Mouse (Mus musculus) ES-Bruce4 (cell line): ENCODE measurements around the gene Egfr. TPM values are rescaled to one million over a fixed set of nuclear protein-coding genes. Genes with fewer than 3 reads are reported as not detected.

Source experiments
- H3K27ac ChIP-seq: 2 replicates; pipeline ENCODE4 v1.5.1; 2012; ENCODE audit warnings: low read length, inconsistent platforms; ENCODE audit not compliant: insufficient read depth
- H3K27me3 ChIP-seq: 2 replicates; pipeline ENCODE4 v1.6.1; 2012; ENCODE audit warnings: mild to moderate bottlenecking, low read length, inconsistent platforms; ENCODE audit not compliant: control insufficient read depth, poor library complexity, insufficient read depth, severe bottlenecking
- H3K36me3 ChIP-seq: 2 replicates; pipeline ENCODE4 v1.6.1; 2012; ENCODE audit warnings: inconsistent platforms, mild to moderate bottlenecking, low read length, moderate library complexity; ENCODE audit not compliant: control insufficient read depth, poor library complexity, insufficient read depth, severe bottlenecking
- H3K4me1 ChIP-seq: one replicate; pipeline ENCODE4 v1.8.1; 2011; ENCODE audit warnings: low read length; ENCODE audit not compliant: control insufficient read depth, insufficient read depth
- H3K4me3 ChIP-seq: 2 replicates; pipeline ENCODE4 v1.5.1; 2011; ENCODE audit warnings: low read depth, mild to moderate bottlenecking, low read length
- H3K9ac ChIP-seq: 2 replicates; pipeline ENCODE4 v1.6.1; 2012; ENCODE audit warnings: low read depth, mild to moderate bottlenecking, inconsistent platforms; ENCODE audit not compliant: poor library complexity, severe bottlenecking
- H3K9me3 ChIP-seq: replicated peaks from 2 replicates; pipeline ENCODE4 v1.6.1; 2012; ENCODE audit warnings: mild to moderate bottlenecking, low read length, inconsistent platforms; ENCODE audit not compliant: control insufficient read depth, poor library complexity, insufficient read depth, severe bottlenecking
- CTCF ChIP-seq: IDR thresholded peaks from one replicate; pipeline ENCODE4 v1.8.1; 2011; ENCODE audit warnings: low read depth, low read length
- EP300 ChIP-seq: IDR thresholded peaks from 2 replicates; pipeline ENCODE4 v1.6.1; 2011; ENCODE audit warnings: low read depth, low read length; ENCODE audit not compliant: insufficient read depth
- POLR2A ChIP-seq: IDR thresholded peaks from one replicate; pipeline ENCODE4 v1.8.1; 2011; ENCODE audit warnings: low read length; ENCODE audit not compliant: insufficient read depth
- polyA plus RNA-seq: library from polyadenylated mRNA; stranded (reverse); fragments of >200 nt; gene quantifications from 2 replicates; pipeline ENCODE4 v1.2.4, GENCODE M21; 2011; ENCODE audit warnings: low read depth; ENCODE audit not compliant: missing spikeins, insufficient read depth, insufficient read length

Egfr gene
- polyA plus RNA-seq, result 13.1 and 18.8 TPM in 2 replicates

GRCm38 (mm10) chr11:16752007-16752348 is at the start of gene Egfr:
Egfr (plus strand) TSS chr11:16752203.
- TF ChIP-seq EP300, result no peak
- no peak for TF ChIP-seq POLR2A
- no peak for TF ChIP-seq CTCF
- Histone ChIP-seq H3K36me3 (no peaks in the 10 kb centered on the region), H3K4me1 (no peaks in the 10 kb centered on the region), H3K27me3 (peaks cover 11% of the 10 kb centered on the region), H3K9me3 (no peaks in the 10 kb centered on the region; the same call in 1 of the 2 replicates), H3K4me3 (peak within 1 kb of the TSS; percentile 74), H3K9ac (peak within 1 kb of the TSS; percentile 65), H3K27ac (no peak within 1 kb of the TSS)

GRCm38 (mm10) chr11:16703221-16703620 is 48.8 kb upstream of the Egfr start:
- Histone ChIP-seq H3K36me3 (no peaks in the 10 kb centered on the region), H3K27me3 (no peaks in the 10 kb centered on the region), H3K27ac (no peak overlapping the region), H3K4me1 (no peaks in the 10 kb centered on the region), H3K9me3 (no peaks in the 10 kb centered on the region), H3K9ac (no peak overlapping the region), H3K4me3 (no peak overlapping the region)
- TF ChIP-seq EP300 (no peak), POLR2A (no peak), CTCF (no peak)

GRCm38 (mm10) chr11:16735083-16735644 is 16.8 kb upstream of the Egfr start:
- H3K36me3 ChIP-seq, result no peaks in the 10 kb centered on the region
- no peak overlapping the region for H3K9ac ChIP-seq
- no peak overlapping the region for H3K4me3 ChIP-seq
- H3K27me3 ChIP-seq, result no peaks in the 10 kb centered on the region
- no peaks in the 10 kb centered on the region; the same call in 1 of the 2 replicates for H3K9me3 ChIP-seq
- TF ChIP-seq EP300, result no peak
- TF ChIP-seq CTCF, result no peak
- TF ChIP-seq POLR2A, result no peak
- no peak overlapping the region for H3K27ac ChIP-seq
- no peaks in the 10 kb centered on the region for H3K4me1 ChIP-seq

GRCm38 (mm10) chr11:16737323-16737722 is 14.7 kb upstream of the Egfr start:
- no peak overlapping the region for H3K9ac ChIP-seq
- H3K4me1 ChIP-seq, result no peaks in the 10 kb centered on the region
- no peaks in the 10 kb centered on the region for H3K27me3 ChIP-seq
- no peak for TF ChIP-seq POLR2A
- TF ChIP-seq EP300, result no peak
- no peak for TF ChIP-seq CTCF
- no peak overlapping the region for H3K27ac ChIP-seq
- H3K36me3 ChIP-seq, result no peaks in the 10 kb centered on the region
- H3K4me3 ChIP-seq, result no peak overlapping the region
- H3K9me3 ChIP-seq, result no peaks in the 10 kb centered on the region; the same call in 1 of the 2 replicates

- Histone ChIP-seq H3K9ac (no peak overlapping the region), H3K9me3 (no peaks in the 10 kb centered on the region; the same call in 1 of the 2 replicates), H3K27ac (no peak overlapping the region), H3K4me3 (no peak overlapping the region), H3K36me3 (no peaks in the 10 kb centered on the region), H3K27me3 (no peaks in the 10 kb centered on the region), H3K4me1 (no peaks in the 10 kb centered on the region)
- no peak for TF ChIP-seq EP300
- TF ChIP-seq POLR2A, result no peak
- TF ChIP-seq CTCF, result no peak
Measured at GRCm38 (mm10) chr11:16738691-16739090, 13.3 kb upstream of the Egfr start.

- Histone ChIP-seq H3K27ac (no peak overlapping the region), H3K9me3 (no peaks in the 10 kb centered on the region; the same call in 1 of the 2 replicates), H3K4me3 (no peak overlapping the region), H3K9ac (no peak overlapping the region), H3K27me3 (no peaks in the 10 kb centered on the region), H3K36me3 (no peaks in the 10 kb centered on the region), H3K4me1 (no peaks in the 10 kb centered on the region)
- TF ChIP-seq CTCF (no peak), EP300 (no peak), POLR2A (no peak)
Measured at GRCm38 (mm10) chr11:16739155-16739554, 12.8 kb upstream of the Egfr start.
